Mouse (Mus musculus) limb, embryonic 14.5 days (tissue): ENCODE data around the gene Susd2. TPM values are rescaled to one million over a fixed set of nuclear protein-coding genes. Genes with fewer than 3 reads are reported as not detected.

ENCODE experiments used
- ATAC-seq: fragments of 200-750 bp; cut with Nextera tagmentation; 2 replicates; pipeline ENCODE4 v1.8.0; 2017; ENCODE audit warnings: low read depth, moderate number of reproducible peaks, moderate TSS enrichment; ENCODE audit not compliant: low FRiP score
- DNase-seq: peaks from one replicate; pipeline ENCODE4 v3.0.0-alpha.2; 2015; ENCODE audit warnings: low spot score
- H3K27ac ChIP-seq: fragments of 300-500 bp; sonication (generic); replicated peaks from 2 replicates; pipeline ENCODE4 v1.5.1; 2014; ENCODE audit warnings: low read depth, mild to moderate bottlenecking, low read length, moderate library complexity, mixed read lengths
- H3K27me3 ChIP-seq: fragments of 300-500 bp; sonication (generic); 2 replicates; pipeline ENCODE4 v1.6.1; 2014; ENCODE audit warnings: low read length, mixed read lengths; ENCODE audit not compliant: control insufficient read depth, insufficient read depth
- H3K36me3 ChIP-seq: fragments of 300-500 bp; sonication (generic); 2 replicates; pipeline ENCODE4 v1.6.1; 2014; ENCODE audit warnings: mild to moderate bottlenecking, low read length, moderate library complexity, mixed read lengths; ENCODE audit not compliant: control insufficient read depth, insufficient read depth
- H3K4me1 ChIP-seq: fragments of 300-500 bp; sonication (generic); 2 replicates; pipeline ENCODE4 v1.6.1; 2014; ENCODE audit warnings: antibody characterized with exemption, low read length, mixed read lengths; ENCODE audit not compliant: control insufficient read depth, insufficient read depth
- H3K4me2 ChIP-seq: fragments of 300-500 bp; sonication (generic); replicated peaks from 2 replicates; pipeline ENCODE4 v1.6.1; 2014; ENCODE audit warnings: low read depth, mild to moderate bottlenecking, low read length, moderate library complexity; ENCODE audit not compliant: severe bottlenecking
- H3K4me3 ChIP-seq: fragments of 300-500 bp; sonication (generic); replicated peaks from 2 replicates; pipeline ENCODE4 v1.5.1; 2014; ENCODE audit warnings: low read length
- H3K9ac ChIP-seq: fragments of 300-500 bp; sonication (generic); 2 replicates; pipeline ENCODE4 v1.6.1; 2014; ENCODE audit warnings: mild to moderate bottlenecking, low read depth, low read length, moderate library complexity; ENCODE audit not compliant: severe bottlenecking
- H3K9me3 ChIP-seq: fragments of 300-500 bp; sonication (generic); 2 replicates; pipeline ENCODE4 v1.6.1; 2016; ENCODE audit warnings: low read length; ENCODE audit not compliant: control insufficient read depth
- POLR2A ChIP-seq: fragments of 200-500 bp; IDR thresholded peaks from 2 replicates; pipeline ENCODE4 v1.8.0; 2012; ENCODE audit warnings: inconsistent platforms, mild to moderate bottlenecking, moderate library complexity, borderline replicate concordance; ENCODE audit not compliant: insufficient read depth, insufficient read length; ENCODE audit errors: extremely low read depth
- WGBS: fragments of 180-500 bp; shearing (Covaris S2); extraction: QIAGEN DNeasy Blood & Tissue Kit; methylation state at CpG from one replicate; pipeline ENCODE4 v1.1.7; 2014; 5-methylcytosine and 5-hydroxymethylcytosine counted together
- polyA plus RNA-seq, 2 experiments: library from polyadenylated mRNA; depleted of rRNA in 1 of 2; stranded (reverse) in 1 of 2; unstranded in 1 of 2; fragments of >200 nt; fragmentation: Nextera tagmentation in 1 of 2; extraction: Ambion mirVana in 1 of 2; gene quantifications; 2 replicates each; pipeline versions ENCODE4 v1.2.1 to v1.2.3; 2012 to 2014

The Susd2 gene
- polyA plus RNA-seq, 2 experiments, result 5.3 to 6.3 TPM

GRCm38 (mm10) chr10:75635019-75635692 lies 8.7 kb downstream of the Susd2 start:
- no peak for TF ChIP-seq POLR2A
- Histone ChIP-seq H3K4me1 (no peaks in the 10 kb centered on the region), H3K4me3 (no peak overlapping the region), H3K9me3 (no peaks in the 10 kb centered on the region), H3K9ac (no peak overlapping the region), H3K36me3 (no peaks in the 10 kb centered on the region), H3K27me3 (no peaks in the 10 kb centered on the region), H3K4me2 (no peak overlapping the region), H3K27ac (no peak overlapping the region)
- ATAC-seq, result no peak
- 66% methylated on average over 14 of the region's 14 CpGs for WGBS
- DNase-seq, result no peak

GRCm38 (mm10) chr10:75634610-75635009 lies 9.2 kb downstream of the Susd2 start:
- H3K27me3 ChIP-seq, result no peaks in the 10 kb centered on the region
- 94% methylated on average over 8 of the region's 8 CpGs for WGBS
- DNase-seq, result no peak
- no peak overlapping the region for H3K9ac ChIP-seq
- TF ChIP-seq POLR2A, result no peak
- no peaks in the 10 kb centered on the region for H3K9me3 ChIP-seq
- no peaks in the 10 kb centered on the region for H3K4me1 ChIP-seq
- no peak overlapping the region for H3K27ac ChIP-seq
- H3K4me3 ChIP-seq, result no peak overlapping the region
- ATAC-seq, result no peak
- H3K36me3 ChIP-seq, result no peaks in the 10 kb centered on the region
- H3K4me2 ChIP-seq, result no peak overlapping the region

GRCm38 (mm10) chr10:75633576-75634139 lies 10.2 kb downstream of the Susd2 start:
- ATAC-seq (no peak), DNase-seq (no peak)
- WGBS, result 83% methylated on average over 10 of the region's 14 CpGs
- Histone ChIP-seq H3K4me3 (no peak overlapping the region), H3K4me2 (no peak overlapping the region), H3K27ac (no peak overlapping the region), H3K9me3 (no peaks in the 10 kb centered on the region), H3K36me3 (no peaks in the 10 kb centered on the region), H3K27me3 (no peaks in the 10 kb centered on the region), H3K4me1 (no peaks in the 10 kb centered on the region), H3K9ac (no peak overlapping the region)
- no peak for TF ChIP-seq POLR2A

- no peak overlapping the region for H3K27ac ChIP-seq
- ATAC-seq (peak; percentile 67), DNase-seq (peak; percentile 27)
- TF ChIP-seq POLR2A, result no peak
- H3K27me3 ChIP-seq, result no peaks in the 10 kb centered on the region
- 65% methylated on average over 5 of the region's 5 CpGs for WGBS
- H3K36me3 ChIP-seq, result no peaks in the 10 kb centered on the region
- H3K9me3 ChIP-seq, result no peaks in the 10 kb centered on the region
- no peak overlapping the region for H3K4me3 ChIP-seq
- no peak overlapping the region for H3K4me2 ChIP-seq
- H3K4me1 ChIP-seq, result no peaks in the 10 kb centered on the region
- no peak overlapping the region for H3K9ac ChIP-seq
These were observed 10.8 kb downstream of the Susd2 start for GRCm38 (mm10) chr10:75633048-75633447.

- Histone ChIP-seq H3K36me3 (no peaks in the 10 kb centered on the region), H3K9me3 (no peaks in the 10 kb centered on the region), H3K4me1 (no peaks in the 10 kb centered on the region), H3K27me3 (no peaks in the 10 kb centered on the region), H3K4me3 (no peak overlapping the region), H3K4me2 (no peak overlapping the region), H3K27ac (no peak overlapping the region), H3K9ac (no peak overlapping the region)
- ATAC-seq (peak; percentile 82), DNase-seq (peak; percentile 70)
- whole genome bisulfite sequencing, result 30% methylated on average over 5 of the region's 5 CpGs
- no peak for TF ChIP-seq POLR2A
These were observed 11.2 kb downstream of the Susd2 start for GRCm38 (mm10) chr10:75632633-75633032.

GRCm38 (mm10) chr10:75627490-75627889 lies 16.3 kb downstream of the Susd2 start:
- Histone ChIP-seq H3K9ac (no peak overlapping the region), H3K4me2 (no peak overlapping the region), H3K27me3 (no peaks in the 10 kb centered on the region), H3K27ac (no peak overlapping the region), H3K9me3 (no peaks in the 10 kb centered on the region), H3K36me3 (no peaks in the 10 kb centered on the region), H3K4me1 (no peaks in the 10 kb centered on the region), H3K4me3 (no peak overlapping the region)
- no peak for TF ChIP-seq POLR2A
- DNase-seq (no peak), ATAC-seq (no peak)
- WGBS, result 84% methylated on average over 3 of the region's 3 CpGs
